Mouse (Mus musculus): Measurements from ENCODE around the gene Tmem139.

The Tmem139 gene

GRCm38 (mm10) chr6:42261524-42262170 is at the start of gene Tmem139:
TSS of gene Tmem139 (plus strand) at chr6:42261970.
- DNase-seq (ENCODE audit: low spot score), result peak; percentile 18

GRCm38 (mm10) chr6:42215028-42215427 is 46.7 kb upstream of the Tmem139 start, which contains the start of gene Tas2r144:
TSS of gene Tas2r144 (plus strand) at chr6:42215328.
- DNase-seq (ENCODE audit: low spot score), result no peak

GRCm38 (mm10) chr6:42222286-42222685 is 39.5 kb upstream of the Tmem139 start:
- no peak for DNase-seq (ENCODE audit: low spot score)

DNA sequence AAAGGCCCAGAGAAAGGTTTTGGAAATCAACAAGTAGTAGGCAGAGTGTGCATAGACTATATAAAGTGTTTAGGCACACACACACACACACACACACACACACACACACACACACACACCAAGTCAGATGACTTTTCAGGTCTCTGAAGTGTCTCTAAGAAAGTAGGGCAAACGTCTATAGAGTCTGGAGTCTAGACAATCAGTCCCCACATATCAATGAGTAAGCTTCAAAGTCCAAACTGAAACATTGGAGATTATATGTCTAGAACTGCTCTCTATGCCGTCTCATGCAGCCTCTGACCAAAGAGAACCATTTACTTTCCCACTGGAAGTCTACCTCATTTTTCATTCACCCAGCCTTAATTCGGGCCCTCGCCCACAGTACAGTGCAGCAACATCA is 36.7 kb upstream of the Tmem139 start:
- DNase-seq (ENCODE audit: low spot score), result no peak

DNA sequence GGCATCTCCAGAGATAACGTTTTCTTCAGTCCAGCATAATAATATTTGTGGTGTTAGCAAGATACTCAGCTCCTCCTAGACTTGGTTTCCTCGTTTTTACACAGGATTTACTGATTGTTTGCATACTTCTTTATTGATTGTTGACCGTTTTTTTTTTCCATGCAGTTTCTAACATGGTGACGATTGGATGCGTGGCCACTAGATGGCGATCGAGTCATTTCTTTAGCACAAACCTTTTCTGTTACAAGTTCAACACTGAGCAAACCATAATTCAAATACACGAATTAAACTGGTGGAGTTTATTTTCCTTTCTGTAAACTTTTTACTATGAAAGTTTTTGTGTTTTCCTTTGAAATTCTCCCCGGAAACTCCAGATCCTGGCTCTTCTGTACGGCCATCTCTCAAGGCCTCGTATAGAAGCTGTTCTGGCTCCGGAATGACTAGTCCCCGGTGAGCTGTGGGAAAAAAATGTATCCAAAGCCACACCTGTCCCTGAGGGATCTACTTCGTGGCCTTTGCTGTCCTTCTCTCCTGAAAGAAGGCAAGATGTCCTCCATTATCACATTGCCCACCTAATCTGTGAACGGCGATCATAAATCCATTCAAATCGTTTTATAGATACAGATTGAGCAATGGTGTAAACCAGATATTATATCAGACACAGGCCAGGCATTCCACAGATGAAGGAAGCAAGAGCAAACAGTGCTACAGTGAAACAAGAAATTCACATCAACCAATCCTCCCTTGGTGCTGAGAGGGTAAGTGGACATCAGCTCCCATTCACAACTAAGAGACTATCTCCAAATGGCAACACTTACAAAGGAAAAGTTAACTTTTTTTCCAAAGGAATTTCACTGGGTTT is 34.3 kb upstream of the Tmem139 start:
- DNase-seq (ENCODE audit: low spot score), result peak; percentile 35

- no peak for DNase-seq (ENCODE audit: low spot score)
These were observed 32.2 kb upstream of the Tmem139 start for GRCm38 (mm10) chr6:42229610-42230009.

- no peak for DNase-seq (ENCODE audit: low spot score)
These were observed 30.6 kb upstream of the Tmem139 start for GRCm38 (mm10) chr6:42231191-42231590.

GRCm38 (mm10) chr6:42237276-42237805 is 24.4 kb upstream of the Tmem139 start:
- no peak for DNase-seq (ENCODE audit: low spot score)

GRCm38 (mm10) chr6:42241311-42242045 is 20.3 kb upstream of the Tmem139 start:
- no peak for DNase-seq (ENCODE audit: low spot score)

- peak; percentile 75 for DNase-seq (ENCODE audit: low spot score)
These were observed 15.9 kb upstream of the Tmem139 start, which contains the start of gene Gstk1 for GRCm38 (mm10) chr6:42245711-42246353. TSS of gene Gstk1 (plus strand) at chr6:42245935.

- DNase-seq (ENCODE audit: low spot score), result no peak
These were observed 14.6 kb upstream of the Tmem139 start for GRCm38 (mm10) chr6:42247173-42247572.

DNA sequence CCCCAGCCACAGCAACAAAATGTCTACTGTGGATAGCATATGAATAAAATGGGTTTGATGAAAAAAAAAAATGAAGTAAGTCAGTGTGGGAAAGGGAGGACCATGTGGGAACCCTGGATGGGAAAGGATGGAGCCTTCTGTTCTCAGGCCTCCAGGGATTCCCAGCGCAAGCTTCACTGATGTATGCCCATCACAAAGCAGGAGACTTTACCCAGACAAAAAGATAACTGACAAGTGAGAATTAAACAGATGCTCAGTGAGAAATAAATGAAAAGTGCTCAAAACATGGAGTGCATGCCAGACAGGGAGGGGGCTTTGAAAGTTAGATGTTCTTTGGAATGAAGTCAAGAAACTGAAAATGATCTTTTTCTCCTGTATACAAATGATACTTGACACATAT is 13.8 kb upstream of the Tmem139 start:
- no peak for DNase-seq (ENCODE audit: low spot score)

- no peak for DNase-seq (ENCODE audit: low spot score)
These were observed 10.0 kb upstream of the Tmem139 start for GRCm38 (mm10) chr6:42251791-42252190.

GRCm38 (mm10) chr6:42253103-42253502 is 8.7 kb upstream of the Tmem139 start:
- no peak for DNase-seq (ENCODE audit: low spot score)

- peak; percentile 45 for DNase-seq (ENCODE audit: low spot score)
These were observed 4.4 kb upstream of the Tmem139 start for GRCm38 (mm10) chr6:42257303-42257863.

- DNase-seq (ENCODE audit: low spot score), result no peak
These were observed 1.3 kb upstream of the Tmem139 start for GRCm38 (mm10) chr6:42260430-42260829.

DNA sequence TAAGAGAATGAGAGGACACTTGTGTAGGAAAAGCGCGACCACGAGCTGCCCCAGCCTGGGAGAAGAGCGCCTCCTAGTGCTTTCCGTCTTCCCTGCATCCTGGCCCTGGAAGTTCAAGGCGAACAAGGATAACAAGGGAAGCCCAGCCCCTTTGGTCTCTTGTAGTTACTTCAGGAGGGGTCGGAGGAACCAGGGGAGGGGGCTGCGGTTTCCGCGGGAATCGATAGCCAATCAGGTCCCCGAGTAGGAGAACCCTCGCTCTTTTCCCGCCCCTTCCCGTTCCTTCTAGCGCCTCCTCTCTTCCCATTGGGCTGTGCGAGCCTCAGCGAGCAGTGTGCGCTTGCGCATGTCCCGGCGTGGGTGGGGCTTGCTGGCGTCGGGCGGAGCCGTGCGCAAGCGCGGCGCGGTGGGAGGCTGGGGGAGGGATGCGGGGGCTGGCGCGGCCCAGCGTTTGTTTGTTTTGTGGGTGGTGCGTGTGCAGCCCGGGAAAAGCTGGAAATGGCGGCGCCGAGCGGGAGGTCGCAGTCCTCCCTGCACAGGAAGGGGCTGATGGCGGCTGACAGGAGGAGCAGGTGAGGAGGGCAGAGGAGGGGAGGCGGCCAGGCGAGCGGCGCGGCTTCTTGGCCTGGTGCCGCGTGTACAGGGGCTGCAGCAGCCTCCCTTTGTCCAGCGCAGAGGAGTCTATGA is 3.0 kb downstream of the Tmem139 start, which contains the start of gene Casp2:
TSS of gene Casp2 (plus strand) at position 360 of the 687 bp plus-strand sequence.
- peak; percentile 98 for DNase-seq (ENCODE audit: low spot score)

- no peak for DNase-seq (ENCODE audit: low spot score)
These were observed 3.9 kb downstream of the Tmem139 start for GRCm38 (mm10) chr6:42265391-42266330.

DNA sequence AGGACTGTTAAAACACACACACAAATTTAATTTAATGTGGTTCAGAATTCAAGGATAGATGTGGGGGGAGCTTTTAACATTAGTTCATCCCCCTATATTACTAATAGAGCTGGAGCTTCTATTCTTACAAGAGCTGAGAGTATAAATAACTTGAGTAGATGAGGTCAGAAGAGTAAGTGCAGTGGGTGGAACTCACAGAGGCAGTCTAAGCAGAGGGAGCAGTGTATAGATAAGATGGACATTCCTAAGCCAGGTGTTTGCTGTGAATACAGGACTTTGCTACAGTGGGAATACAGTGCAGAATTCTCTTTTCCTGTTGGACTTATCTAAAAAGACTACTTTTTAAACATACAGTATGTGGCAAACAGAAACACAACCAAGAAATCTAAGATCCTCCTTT is 9.0 kb downstream of the Tmem139 start:
- DNase-seq (ENCODE audit: low spot score), result no peak

DNA sequence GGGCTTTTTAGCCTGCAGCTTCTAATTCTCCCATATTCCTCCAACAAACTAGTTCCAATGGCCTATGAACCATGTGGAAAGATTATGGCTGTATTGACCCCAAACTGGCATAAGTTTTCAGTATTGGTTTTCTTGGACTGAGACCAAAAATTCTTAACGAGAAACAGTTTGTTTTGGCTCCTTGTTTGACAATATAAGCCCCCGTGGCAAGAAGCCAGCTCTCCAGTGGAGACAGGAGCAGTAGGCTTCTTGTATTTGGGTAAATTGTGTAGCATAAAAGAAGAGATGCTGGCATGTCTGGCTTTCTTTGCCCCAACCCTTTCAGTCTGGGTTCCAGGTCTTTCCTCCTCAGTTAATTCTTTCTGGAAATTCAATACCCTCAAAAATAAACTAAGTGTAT is 14.4 kb downstream of the Tmem139 start:
- DNase-seq (ENCODE audit: low spot score), result no peak
